Mouse (Mus musculus): Measurements from ENCODE around the gene Lin52.

GRCm38 (mm10) chr12:84448181-84448580, 3.0 kb upstream of the Lin52 start:
- no peak for TF ChIP-seq CTCF (IDR thresholded peaks at IDR 0.05; ENCODE audit: low read depth, low read length)
- no peak for TF ChIP-seq POLR2A (IDR thresholded peaks at IDR 0.05; ENCODE audit: insufficient read depth, low read length)
